ENCODE assay signal across 9 mouse cellular contexts in the genomic region with DNA sequence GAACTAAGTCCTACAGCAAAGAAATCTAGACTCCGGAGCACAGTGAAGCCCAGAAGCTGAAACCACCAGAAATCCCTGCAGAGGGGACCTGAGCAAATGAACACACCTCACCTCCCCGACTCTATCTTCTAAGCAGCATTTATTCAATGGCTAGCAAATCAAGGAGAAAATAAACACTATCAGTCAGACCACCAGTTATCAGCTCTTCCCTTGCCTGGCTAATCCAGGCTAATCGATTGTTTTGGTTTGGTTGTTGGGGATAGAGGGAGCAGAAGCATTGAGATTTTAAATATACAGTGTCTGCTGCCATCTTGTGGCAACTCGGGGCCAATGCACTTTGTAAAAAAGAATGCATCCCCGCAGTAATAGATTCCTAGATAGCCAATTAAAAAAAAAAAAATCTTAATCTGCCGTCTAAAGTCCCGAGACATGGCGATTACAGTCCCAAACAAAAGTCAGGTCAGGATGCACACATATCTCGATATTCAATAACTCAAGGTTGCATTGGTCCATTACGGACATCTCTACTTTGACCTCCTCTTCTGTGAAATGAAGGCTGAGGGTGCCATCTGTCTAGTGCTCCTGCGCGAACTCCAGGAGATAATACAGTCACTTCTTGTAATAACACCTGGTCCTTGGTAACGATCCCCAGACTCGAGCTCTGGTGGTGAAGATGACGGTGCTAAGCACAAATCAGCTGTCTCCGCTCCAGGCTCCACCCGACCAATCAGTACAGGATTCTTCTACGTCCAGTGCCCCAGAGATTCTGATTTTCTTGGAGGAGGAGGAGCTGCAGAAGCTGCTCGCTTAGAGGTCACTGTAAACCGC. TPM values are rescaled to one million over a fixed set of nuclear protein-coding genes. Genes with fewer than 3 reads are reported as not detected.
DNase-seq lines count a peak whose midpoint lies in the region; ATAC-seq and TF ChIP-seq lines count a peak whose summit lies in the region.
"Had no signal": no experiment of that assay in that cellular context is flagged by ENCODE, and none has a peak within 500 bp of the region (broad histone marks: within the 10 kb centered on the region; RNA-seq: fewer than 3 reads in every experiment).

No protein-coding gene starts in this region.

- peak; percentile 58; the same call in 1 of the 2 replicates for TF ChIP-seq CTCF in liver, embryonic 14.5 days (IDR thresholded peaks at IDR 0.05; ENCODE audit: low read depth)

- H3K9ac ChIP-seq in liver, embryonic 14.5 days (replicated peaks), result no peak overlapping the region
- H3K9ac ChIP-seq in liver, embryonic 12.5 days, result no peak overlapping the region
- peak overlapping the region; percentile 37 for H3K9ac ChIP-seq in hindbrain, embryonic 14.5 days
- no peak overlapping the region for H3K9ac ChIP-seq in neural tube, embryonic 14.5 days (replicated peaks; ENCODE audit: low read depth, low read length)
- H3K9ac ChIP-seq: embryonic facial prominence, embryonic 15.5 days had no signal

- no peaks in the 10 kb centered on the region for H3K4me1 ChIP-seq in liver, embryonic 14.5 days (replicated peaks; ENCODE audit: control insufficient read depth in 2 of 2, insufficient read depth in 2 of 2, low read length in 1 of 2)
- H3K4me1 ChIP-seq in liver, embryonic 12.5 days, result no peaks in the 10 kb centered on the region
- H3K4me1 ChIP-seq in hindbrain, embryonic 14.5 days (replicated peaks; ENCODE audit: control insufficient read depth, insufficient read depth, low read length), result no peaks in the 10 kb centered on the region
- H3K4me1 ChIP-seq in limb, embryonic 10.5 days, result peaks cover 29% of the 10 kb centered on the region
- H3K4me1 ChIP-seq in neural tube, embryonic 14.5 days (ENCODE audit: control insufficient read depth, insufficient read depth, low read length), result no peaks in the 10 kb centered on the region
- H3K4me1 ChIP-seq: embryonic facial prominence, embryonic 15.5 days had no signal

- no peaks in the 10 kb centered on the region for H3K36me3 ChIP-seq in liver, embryonic 14.5 days (replicated peaks; ENCODE audit: control insufficient read depth, insufficient read depth, low read depth)
- no peaks in the 10 kb centered on the region for H3K36me3 ChIP-seq in liver, embryonic 12.5 days
- no peaks in the 10 kb centered on the region for H3K36me3 ChIP-seq in hindbrain, embryonic 14.5 days (replicated peaks; ENCODE audit: control insufficient read depth, insufficient read depth)
- no peaks in the 10 kb centered on the region for H3K36me3 ChIP-seq in limb, embryonic 10.5 days
- no peaks in the 10 kb centered on the region for H3K36me3 ChIP-seq in neural tube, embryonic 14.5 days (ENCODE audit: control insufficient read depth, insufficient read depth, low read length)
- H3K36me3 ChIP-seq: embryonic facial prominence, embryonic 15.5 days had no signal

- no peak for DNase-seq in liver, embryonic 14.5 days (ENCODE audit: low read depth in 3 of 3, low spot score in 3 of 3)
- DNase-seq in ZHBTc4 (ENCODE audit: low read depth, low spot score), result peak; percentile 57
- DNase-seq in embryo, embryonic 10 days (ENCODE audit: low spot score), result peak; percentile 63
- peak; percentile 81 for DNase-seq in hindbrain, embryonic 14.5 days (ENCODE audit: low spot score)
- peak; percentile 59 for DNase-seq in limb, embryonic 10.5 days (ENCODE audit: low spot score)
- DNase-seq in gastrocnemius, postnatal 4 days (ENCODE audit: low spot score in 2 of 2), result no peak

- no peaks in the 10 kb centered on the region for H3K9me3 ChIP-seq in liver, embryonic 14.5 days (ENCODE audit: control insufficient read depth, low read length)
- no peaks in the 10 kb centered on the region for H3K9me3 ChIP-seq in liver, embryonic 12.5 days (replicated peaks)
- no peaks in the 10 kb centered on the region for H3K9me3 ChIP-seq in hindbrain, embryonic 14.5 days (ENCODE audit: control insufficient read depth, low read length)
- no peaks in the 10 kb centered on the region for H3K9me3 ChIP-seq in limb, embryonic 10.5 days (replicated peaks)
- no peaks in the 10 kb centered on the region for H3K9me3 ChIP-seq in neural tube, embryonic 14.5 days (ENCODE audit: control insufficient read depth, low read length)
- H3K9me3 ChIP-seq: embryonic facial prominence, embryonic 15.5 days had no signal

- TF ChIP-seq EP300 in liver, embryonic 14.5 days (IDR thresholded peaks at IDR 0.05; ENCODE audit: low read depth), result no peak

- H3K27me3 ChIP-seq in liver, embryonic 14.5 days (ENCODE audit: control insufficient read depth, insufficient read depth, low read length), result no peaks in the 10 kb centered on the region
- H3K27me3 ChIP-seq in liver, embryonic 12.5 days (replicated peaks), result no peaks in the 10 kb centered on the region
- H3K27me3 ChIP-seq in hindbrain, embryonic 14.5 days (ENCODE audit: control insufficient read depth, insufficient read depth, low read length), result no peaks in the 10 kb centered on the region
- H3K27me3 ChIP-seq in limb, embryonic 10.5 days (ENCODE audit: low read depth, poor library complexity, severe bottlenecking), result no peaks in the 10 kb centered on the region
- H3K27me3 ChIP-seq in neural tube, embryonic 14.5 days (ENCODE audit: control insufficient read depth, insufficient read depth, low read length), result no peaks in the 10 kb centered on the region
- H3K27me3 ChIP-seq: embryonic facial prominence, embryonic 15.5 days had no signal

- no peak overlapping the region for H3K4me3 ChIP-seq in liver, embryonic 14.5 days (ENCODE audit: insufficient read depth in 1 of 2, low read depth in 2 of 2, low read length in 2 of 2)
- no peak overlapping the region for H3K4me3 ChIP-seq in liver, embryonic 12.5 days
- H3K4me3 ChIP-seq in hindbrain, embryonic 14.5 days (replicated peaks; ENCODE audit: low read length), result peak overlapping the region; percentile 21
- no peak overlapping the region for H3K4me3 ChIP-seq in limb, embryonic 10.5 days
- H3K4me3 ChIP-seq in neural tube, embryonic 14.5 days (ENCODE audit: low read depth, low read length), result peak overlapping the region; percentile 12; the same call in 1 of the 2 replicates
- H3K4me3 ChIP-seq: embryonic facial prominence, embryonic 15.5 days had no signal

- H3K27ac ChIP-seq in liver, embryonic 14.5 days, result no peak overlapping the region
- no peak overlapping the region for H3K27ac ChIP-seq in liver, embryonic 12.5 days
- no peak overlapping the region for H3K27ac ChIP-seq in hindbrain, embryonic 14.5 days
- H3K27ac ChIP-seq in limb, embryonic 10.5 days, result no peak overlapping the region
- no peak overlapping the region for H3K27ac ChIP-seq in neural tube, embryonic 14.5 days (ENCODE audit: low read depth, low read length)
- H3K27ac ChIP-seq: embryonic facial prominence, embryonic 15.5 days had no signal

- WGBS in liver, embryonic 14.5 days (ENCODE audit: insufficient replicate concordance), result 40% methylated on average over 20 of the region's 20 CpGs
- 43% methylated on average over 20 of the region's 20 CpGs for WGBS in liver, embryonic 12.5 days (ENCODE audit: insufficient replicate concordance)
- WGBS in hindbrain, embryonic 14.5 days, result 45% methylated on average over 20 of the region's 20 CpGs
- WGBS in limb, embryonic 10.5 days, result 47% methylated on average over 20 of the region's 20 CpGs
- WGBS in neural tube, embryonic 14.5 days, result 41% methylated on average over 20 of the region's 20 CpGs

- ATAC-seq in liver, embryonic 14.5 days (ENCODE audit: insufficient read depth), result no peak
- ATAC-seq in liver, embryonic 12.5 days, result no peak
- peak; percentile 65; the same call in 1 of the 2 replicates for ATAC-seq in hindbrain, embryonic 14.5 days (ENCODE audit: low FRiP score)
- peak; percentile 65; the same call in 1 of the 2 replicates for ATAC-seq in neural tube, embryonic 14.5 days (ENCODE audit: low read depth)

- no peak overlapping the region for H3K4me2 ChIP-seq in liver, embryonic 14.5 days (ENCODE audit: low read depth)
- H3K4me2 ChIP-seq in liver, embryonic 12.5 days, result no peak overlapping the region
- peak overlapping the region; percentile 43 for H3K4me2 ChIP-seq in hindbrain, embryonic 14.5 days (replicated peaks)
- H3K4me2 ChIP-seq in neural tube, embryonic 14.5 days (ENCODE audit: low read depth, low read length), result peak overlapping the region; percentile 40
- H3K4me2 ChIP-seq: embryonic facial prominence, embryonic 15.5 days had no signal

RNA-seq across cellular contexts. Expression of gene Gphb5, which starts 27.1 kb away (rescaled TPM):
- polyA plus RNA-seq in liver, embryonic 14.5 days (2012; rRNA removed), result not detected in 2 replicates
- not detected in 2 replicates for polyA plus RNA-seq in liver, embryonic 14.5 days (2014; fragmentation: Nextera tagmentation; extraction: Ambion mirVana)
- polyA plus RNA-seq in liver, embryonic 12.5 days (2016; fragmentation: Nextera tagmentation; extraction: Ambion mirVana), result not detected in 2 replicates
- polyA plus RNA-seq in hindbrain, embryonic 14.5 days (2014; fragmentation: Nextera tagmentation; extraction: Ambion mirVana), result not detected in 2 replicates
- polyA plus RNA-seq in limb, embryonic 10.5 days (2016; fragmentation: Nextera tagmentation; extraction: Ambion mirVana), result not detected in 2 replicates
- polyA plus RNA-seq in neural tube, embryonic 14.5 days (2014; fragmentation: Nextera tagmentation; extraction: Ambion mirVana), result not detected in 2 replicates
- total RNA-seq in gastrocnemius, postnatal 4 days (2021), result not detected
- polyA plus RNA-seq: embryonic facial prominence, embryonic 15.5 days had no signal

Comparison
In these comparisons a context has a peak if more than half of its experiments do, and no peak if none do; other contexts are left out.
1. ATAC-seq: peak in hindbrain, embryonic 14.5 days (single experiment) and neural tube, embryonic 14.5 days (single experiment); none in liver, embryonic 14.5 days (single experiment) and liver, embryonic 12.5 days (single experiment).
2. DNase-seq: peak in ZHBTc4 (single experiment), embryo, embryonic 10 days (single experiment), hindbrain, embryonic 14.5 days (single experiment) and limb, embryonic 10.5 days (single experiment); none in liver, embryonic 14.5 days (0 of 3) and gastrocnemius, postnatal 4 days (0 of 2).
3. H3K4me2 ChIP-seq: peak in hindbrain, embryonic 14.5 days (single experiment) and neural tube, embryonic 14.5 days (single experiment); none in liver, embryonic 14.5 days (single experiment) and liver, embryonic 12.5 days (single experiment).
4. H3K4me3 ChIP-seq: peak in hindbrain, embryonic 14.5 days (single experiment) and neural tube, embryonic 14.5 days (single experiment); none in liver, embryonic 14.5 days (0 of 2), liver, embryonic 12.5 days (single experiment) and limb, embryonic 10.5 days (single experiment).